18 mouse cellular contexts compared by ENCODE assay signal in the genomic region with DNA sequence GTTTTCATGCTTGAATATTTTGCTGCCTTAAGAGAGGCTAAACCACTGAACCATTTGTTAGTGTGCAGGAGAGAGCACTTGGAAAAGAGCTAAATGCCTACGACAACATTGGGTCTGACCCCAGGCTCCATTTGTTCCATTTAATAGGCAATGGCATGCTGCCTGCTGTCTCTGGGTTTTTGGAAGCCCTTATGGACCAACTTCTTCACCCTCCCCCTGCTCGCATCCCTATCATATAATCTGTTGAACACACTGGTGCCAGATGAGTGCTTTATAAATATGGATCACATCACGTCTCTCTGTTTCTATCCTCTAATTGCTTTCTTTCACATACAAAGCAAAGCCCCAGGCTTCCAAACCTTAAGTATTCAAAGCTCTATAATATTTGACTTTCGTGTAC.
A peak's percentile ranks its signal among the peaks of the same experiment; 100 is the strongest.
DNase-seq lines count a peak whose midpoint lies in the region; ATAC-seq lines count a peak whose summit lies in the region.
"Had no signal": no experiment of that assay in that cellular context is flagged by ENCODE, and none has a peak within 500 bp of the region (broad histone marks: within the 10 kb centered on the region; RNA-seq: fewer than 3 reads in every experiment).

No protein-coding gene starts in this region.

- no peaks in the 10 kb centered on the region for H3K27me3 ChIP-seq in forebrain, embryonic 15.5 days
- no peaks in the 10 kb centered on the region for H3K27me3 ChIP-seq in forebrain, embryonic 10.5 days (ENCODE audit: poor library complexity, severe bottlenecking)
- H3K27me3 ChIP-seq in forebrain, embryonic 16.5 days (replicated peaks; ENCODE audit: control insufficient read depth, insufficient read depth, low read length) = no peaks in the 10 kb centered on the region
- H3K27me3 ChIP-seq in limb, embryonic 10.5 days (ENCODE audit: low read depth, poor library complexity, severe bottlenecking) = no peaks in the 10 kb centered on the region
- H3K27me3 ChIP-seq: hindbrain, embryonic 13.5 days had no signal

- no peak overlapping the region for H3K27ac ChIP-seq in forebrain, embryonic 15.5 days (replicated peaks)
- no peak overlapping the region for H3K27ac ChIP-seq in forebrain, embryonic 10.5 days
- no peak overlapping the region for H3K27ac ChIP-seq in forebrain, embryonic 16.5 days (ENCODE audit: low read length)
- no peak overlapping the region for H3K27ac ChIP-seq in limb, embryonic 10.5 days
- H3K27ac ChIP-seq: heart, embryonic 10.5 days; hindbrain, embryonic 13.5 days had no signal

- no peak overlapping the region for H3K4me2 ChIP-seq in forebrain, embryonic 15.5 days (replicated peaks)
- no peak overlapping the region for H3K4me2 ChIP-seq in forebrain, embryonic 16.5 days (ENCODE audit: low read length)
- H3K4me2 ChIP-seq: hindbrain, embryonic 13.5 days had no signal

- no peaks in the 10 kb centered on the region for H3K9me3 ChIP-seq in forebrain, embryonic 15.5 days
- H3K9me3 ChIP-seq in forebrain, embryonic 10.5 days = no peaks in the 10 kb centered on the region
- H3K9me3 ChIP-seq in forebrain, embryonic 16.5 days (ENCODE audit: control insufficient read depth, low read length) = no peaks in the 10 kb centered on the region
- no peaks in the 10 kb centered on the region for H3K9me3 ChIP-seq in limb, embryonic 10.5 days (replicated peaks)
- H3K9me3 ChIP-seq: heart, embryonic 10.5 days; hindbrain, embryonic 13.5 days had no signal

- no peak overlapping the region for H3K4me3 ChIP-seq in forebrain, embryonic 15.5 days
- H3K4me3 ChIP-seq in forebrain, embryonic 10.5 days = no peak overlapping the region
- no peak overlapping the region for H3K4me3 ChIP-seq in forebrain, embryonic 16.5 days (replicated peaks; ENCODE audit: low read length)
- no peak overlapping the region for H3K4me3 ChIP-seq in limb, embryonic 10.5 days
- H3K4me3 ChIP-seq: heart, embryonic 10.5 days; hindbrain, embryonic 13.5 days had no signal

- WGBS in forebrain, embryonic 15.5 days = 57% methylated on average over 4 of the region's 4 CpGs
- WGBS in forebrain, embryonic 10.5 days = 95% methylated on average over 4 of the region's 4 CpGs
- WGBS in forebrain, embryonic 16.5 days = 57% methylated on average over 4 of the region's 4 CpGs
- WGBS in limb, embryonic 10.5 days = 85% methylated on average over 4 of the region's 4 CpGs

- H3K4me1 ChIP-seq in forebrain, embryonic 15.5 days = no peaks in the 10 kb centered on the region
- no peaks in the 10 kb centered on the region for H3K4me1 ChIP-seq in forebrain, embryonic 10.5 days
- H3K4me1 ChIP-seq in forebrain, embryonic 16.5 days (replicated peaks; ENCODE audit: control insufficient read depth, insufficient read depth, low read length) = 0 out of 2 replicates have a peak, but pooled peaks cover 2% of the 10 kb centered on the region
- H3K4me1 ChIP-seq in limb, embryonic 10.5 days = no peaks in the 10 kb centered on the region
- H3K4me1 ChIP-seq: heart, embryonic 10.5 days had no signal

- no peak overlapping the region for H3K9ac ChIP-seq in forebrain, embryonic 15.5 days (replicated peaks)
- no peak overlapping the region for H3K9ac ChIP-seq in forebrain, embryonic 16.5 days (replicated peaks; ENCODE audit: low read depth, low read length)
- H3K9ac ChIP-seq: hindbrain, embryonic 13.5 days had no signal

- intact Hi-C loops in left cerebral cortex, postnatal 4 days (cut with DNase I) = no loop called here

- peak; percentile 22 to 45 for DNase-seq in cerebellum, postnatal 14 days
- no peak for DNase-seq in cerebellum, postnatal 36 days
- DNase-seq in forebrain, embryonic 10.5 days (ENCODE audit: extremely low spot score, low spot score) = no peak
- peak; percentile 8 for DNase-seq in left cerebral cortex, postnatal 4 days
- DNase-seq in left cerebral cortex, adult 11 months (ENCODE audit: low spot score) = no peak
- DNase-seq in limb, embryonic 10.5 days (ENCODE audit: low spot score) = no peak
- DNase-seq: adrenal gland, postnatal 10 days; cerebellum, adult 8-10 months; gastrocnemius, postnatal 10 days; heart, adult 18-20 months; heart, postnatal 10 days; heart, postnatal 4 days; kidney, adult 2 months had no signal

- no peaks in the 10 kb centered on the region for H3K36me3 ChIP-seq in forebrain, embryonic 15.5 days
- no peaks in the 10 kb centered on the region for H3K36me3 ChIP-seq in forebrain, embryonic 10.5 days (replicated peaks)
- H3K36me3 ChIP-seq in forebrain, embryonic 16.5 days (ENCODE audit: control insufficient read depth, insufficient read depth) = no peaks in the 10 kb centered on the region
- H3K36me3 ChIP-seq in limb, embryonic 10.5 days = no peaks in the 10 kb centered on the region
- H3K36me3 ChIP-seq: heart, embryonic 10.5 days; hindbrain, embryonic 13.5 days had no signal

- ATAC-seq in forebrain, embryonic 15.5 days (replicated peaks) = peak; percentile 61
- ATAC-seq in forebrain, embryonic 16.5 days = peak; percentile 85
- ATAC-seq: intestine, embryonic 16.5 days had no signal

Comparison
In these comparisons a context has a peak if more than half of its experiments do, and no peak if none do; other contexts are left out.
1. DNase-seq: peak in cerebellum, postnatal 14 days (2 of 2) and left cerebral cortex, postnatal 4 days (single experiment); none in cerebellum, postnatal 36 days (0 of 2), forebrain, embryonic 10.5 days (single experiment), left cerebral cortex, adult 11 months (single experiment) and limb, embryonic 10.5 days (single experiment).